ENCODE assay signal across 29 mouse cellular contexts in genomic region chr12:32431004-32431403, GRCm38 (mm10). TPM values are rescaled to one million over a fixed set of nuclear protein-coding genes. Genes with fewer than 3 reads are reported as not detected.
A peak's percentile ranks its signal among the peaks of the same experiment; 100 is the strongest.
DNase-seq lines count a peak whose midpoint lies in the region; ATAC-seq lines count a peak whose summit lies in the region.
"Had no signal": no experiment of that assay in that cellular context is flagged by ENCODE, and none has a peak within 500 bp of the region (broad histone marks: within the 10 kb centered on the region; RNA-seq: fewer than 3 reads in every experiment).

No protein-coding gene starts in this region.

- 0% methylated on average over 1 of the region's 1 CpGs for WGBS in macrophage (ENCODE audit: missing documents)
- WGBS in midbrain, embryonic 13.5 days: 70% methylated on average over 1 of the region's 1 CpGs

- H3K36me3 ChIP-seq in macrophage (ENCODE audit: inconsistent target): no peaks in the 10 kb centered on the region
- no peaks in the 10 kb centered on the region for H3K36me3 ChIP-seq in midbrain, embryonic 13.5 days
- H3K36me3 ChIP-seq: embryonic facial prominence, embryonic 10.5 days; embryonic facial prominence, embryonic 13.5 days; forebrain, embryonic 12.5 days; forebrain, embryonic 15.5 days; heart, embryonic 12.5 days; heart, embryonic 15.5 days had no signal

- H3K27me3 ChIP-seq in midbrain, embryonic 13.5 days: no peaks in the 10 kb centered on the region
- H3K27me3 ChIP-seq: embryonic facial prominence, embryonic 13.5 days; forebrain, embryonic 12.5 days; forebrain, embryonic 15.5 days; heart, embryonic 12.5 days; heart, embryonic 15.5 days had no signal

- no peak overlapping the region for H3K4me3 ChIP-seq in macrophage (ENCODE audit: inconsistent target)
- H3K4me3 ChIP-seq in midbrain, embryonic 13.5 days (replicated peaks): no peak overlapping the region
- H3K4me3 ChIP-seq: embryonic facial prominence, embryonic 10.5 days; embryonic facial prominence, embryonic 13.5 days; erythroblast, embryonic 14.5 days; forebrain, embryonic 12.5 days; forebrain, embryonic 15.5 days; gastrocnemius, adult 2 months; heart, embryonic 12.5 days; heart, embryonic 15.5 days had no signal

- no peak overlapping the region for H3K9ac ChIP-seq in midbrain, embryonic 13.5 days (replicated peaks)
- H3K9ac ChIP-seq: embryonic facial prominence, embryonic 13.5 days; forebrain, embryonic 12.5 days; forebrain, embryonic 15.5 days; heart, embryonic 12.5 days; heart, embryonic 15.5 days; hindbrain, embryonic 14.5 days had no signal

- no peaks in the 10 kb centered on the region for H3K79me2 ChIP-seq in macrophage (ENCODE audit: inconsistent target)

- peak overlapping the region; percentile 70 for H3K27ac ChIP-seq in macrophage
- no peak overlapping the region for H3K27ac ChIP-seq in midbrain, embryonic 13.5 days
- H3K27ac ChIP-seq: embryonic facial prominence, embryonic 10.5 days; embryonic facial prominence, embryonic 13.5 days; forebrain, embryonic 12.5 days; forebrain, embryonic 15.5 days; gastrocnemius, adult 2 months; heart, embryonic 15.5 days; hindbrain, embryonic 14.5 days; hindbrain, postnatal 0 days had no signal

- no peak overlapping the region for H3K4me2 ChIP-seq in midbrain, embryonic 13.5 days (replicated peaks)
- H3K4me2 ChIP-seq: embryonic facial prominence, embryonic 13.5 days; forebrain, embryonic 12.5 days; forebrain, embryonic 15.5 days; heart, embryonic 12.5 days; heart, embryonic 15.5 days; hindbrain, embryonic 14.5 days had no signal

- ATAC-seq in common myeloid progenitor, adult 5-6 weeks (replicated peaks; ENCODE audit: low read depth, poor library complexity, severe bottlenecking): peak; percentile 85
- ATAC-seq in midbrain, embryonic 13.5 days: no peak
- ATAC-seq: CD4-positive, CD25-positive, alpha-beta regulatory T cell, adult 4 months; forebrain, embryonic 15.5 days; hindbrain, postnatal 0 days; inflammation-experienced regulatory T-cells, adult 6 months; intestine, embryonic 16.5 days had no signal

- no peaks in the 10 kb centered on the region for H3K4me1 ChIP-seq in midbrain, embryonic 13.5 days (replicated peaks)
- H3K4me1 ChIP-seq: embryonic facial prominence, embryonic 10.5 days; embryonic facial prominence, embryonic 13.5 days; forebrain, embryonic 12.5 days; forebrain, embryonic 15.5 days; heart, embryonic 12.5 days; heart, embryonic 15.5 days had no signal

- peak; percentile 44 for DNase-seq in 416B (ENCODE audit: low read depth)
- no peak for DNase-seq in lung, adult 18-20 months
- DNase-seq in adrenal gland, postnatal 14 days: no peak
- DNase-seq: adrenal gland, adult 2 months; adrenal gland, postnatal 25 days; cerebellum, adult 18-20 months; cerebellum, adult 9-10 months; cerebellum, postnatal 14 days; embryo, embryonic 11 days; gastrocnemius, adult 2 months; gastrocnemius, postnatal 14 days; heart, adult 18-20 months; heart, postnatal 10 days; heart, postnatal 36 days had no signal

- H3K9me3 ChIP-seq in midbrain, embryonic 13.5 days: no peaks in the 10 kb centered on the region
- H3K9me3 ChIP-seq: embryonic facial prominence, embryonic 10.5 days; embryonic facial prominence, embryonic 13.5 days; forebrain, embryonic 12.5 days; forebrain, embryonic 15.5 days; heart, embryonic 12.5 days; heart, embryonic 15.5 days had no signal

RNA-seq across cellular contexts. Expression of gene Ccdc71l, which starts 52.5 kb away (rescaled TPM):
- total RNA-seq in common myeloid progenitor, adult 5-6 weeks (2017): 15.9 and 18.1 TPM in 2 replicates
- 100 to 1,000 TPM in 1 of 26 experiments, 10 to 100 TPM in 25; 11.9 to 109 (median 34.2) TPM for total RNA-seq in macrophage (2018; cell fraction: chromatin; rRNA removed)
- total RNA-seq in macrophage (2018; cell fraction: cytosol; rRNA removed): 10 to 100 TPM; 21.8 to 87.0 (median 38.0) TPM
- 100 to 1,000 TPM in 6 of 26 experiments, 10 to 100 TPM in 20; 26.4 to 178 (median 65.8) TPM for total RNA-seq in macrophage (2018; cell fraction: nucleus; rRNA removed)
- polyA plus RNA-seq in macrophage (2018): 17.1 to 24.5 TPM (median 20.0 TPM) in 3 replicates
- total RNA-seq in adrenal gland, postnatal 14 days (2021): 13.3 and 17.1 TPM in 2 replicates
- 2.8 and 4.0 TPM in 2 replicates for polyA plus RNA-seq in midbrain, embryonic 13.5 days (2015; fragmentation: Nextera tagmentation; extraction: Ambion mirVana)
